Mouse (Mus musculus) duodenum, adult 2 months (tissue): Measurements from ENCODE around the gene Cyp4f15. TPM values are rescaled to one million over a fixed set of nuclear protein-coding genes. Genes with fewer than 3 reads are reported as not detected.

Experiments
- polyA plus RNA-seq: library from polyadenylated mRNA; depleted of rRNA; stranded (reverse); fragments of >200 nt; gene quantifications from 2 replicates; pipeline ENCODE4 v1.2.3, GENCODE M21; 2012; ENCODE audit warnings: low replicate concordance; rRNA removed

Gene Cyp4f15
- 1.3 and 6.5 TPM in 2 replicates for polyA plus RNA-seq

GRCm38 (mm10) chr17:32685048-32685750 is at the start of gene Cyp4f15:
Gene Cyp4f15 (plus strand): TSS chr17:32685627.

DNA sequence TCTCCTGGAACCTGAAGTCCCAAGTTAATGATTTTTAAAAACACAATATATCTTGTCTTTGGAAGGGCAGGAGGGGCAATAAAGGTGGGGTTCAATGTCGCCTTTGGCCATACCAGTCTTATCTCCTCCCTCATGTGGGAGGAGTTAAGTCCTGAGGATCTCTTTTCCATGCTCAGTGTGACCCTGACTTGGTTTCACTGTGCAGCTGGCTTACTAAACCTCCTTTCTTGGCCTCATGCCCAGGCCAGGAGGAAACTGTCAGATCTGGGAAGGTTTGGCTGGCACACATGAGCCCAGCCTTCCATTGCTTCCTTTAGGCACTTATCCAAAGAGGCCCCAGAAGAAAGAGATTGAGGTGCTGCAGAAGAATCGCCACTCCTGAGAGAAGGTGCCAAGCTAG is 26.7 kb upstream of the Cyp4f15 start, which contains the start of gene Cyp4f40:
Gene Cyp4f40 (plus strand): TSS at position 189 of the 400 bp plus-strand sequence.

Other genes starting within 250 kb of the Cyp4f15 start
- gene Cyp4f39, start 232.9 kb upstream of the Cyp4f15 start, polyA plus RNA-seq, result 0.33 and 1.0 TPM in 2 replicates
- 1.9 and 3.7 TPM in 2 replicates for gene Cyp4f17, start 179.6 kb upstream of the Cyp4f15 start, polyA plus RNA-seq
- 163 and 174 TPM in 2 replicates for gene Cyp4f16, start 149.1 kb upstream of the Cyp4f15 start, polyA plus RNA-seq
- not detected in 2 replicates for gene Cyp4f37, start 64.3 kb upstream of the Cyp4f15 start, polyA plus RNA-seq
- 41.4 and 77.4 TPM in 2 replicates for gene Cyp4f40, start 26.7 kb upstream of the Cyp4f15 start, polyA plus RNA-seq
- 2.3 and 2.8 TPM in 2 replicates for gene Zfp871, start 102.7 kb downstream of the Cyp4f15 start, polyA plus RNA-seq
- gene Zfp811, start 124.3 kb downstream of the Cyp4f15 start, polyA plus RNA-seq, result not detected in 2 replicates
- 0.75 and 1.4 TPM in 2 replicates for gene Zfp799, start 144.6 kb downstream of the Cyp4f15 start, polyA plus RNA-seq
- 0.14 and 0.19 TPM in 2 replicates for gene Zfp870, start 206.0 kb downstream of the Cyp4f15 start, polyA plus RNA-seq
- gene Cyp4f14, start 231.7 kb downstream of the Cyp4f15 start, polyA plus RNA-seq, result 359 and 1,122 TPM in 2 replicates